Mouse (Mus musculus) A20 (cell line): Measurements from ENCODE around the gene Stk11.

Experiments
- DNase-seq: peaks from one replicate; pipeline ENCODE4 v3.0.0-alpha.2; 2011; ENCODE audit warnings: low read depth, low spot score

The Stk11 gene

GRCm38 (mm10) chr10:80170601-80171021 lies 55.0 kb downstream of the Stk11 start:
- no peak for DNase-seq

GRCm38 (mm10) chr10:80171252-80171651 lies 55.6 kb downstream of the Stk11 start:
- DNase-seq: no peak

- no peak for DNase-seq
Observed at GRCm38 (mm10) chr10:80171760-80172526, 56.3 kb downstream of the Stk11 start.

GRCm38 (mm10) chr10:80172527-80173292 lies 57.1 kb downstream of the Stk11 start, which contains the start of gene 1600002K03Rik:
Gene 1600002K03Rik, plus strand, starts transcription at chr10:80172944.
- DNase-seq: peak; percentile 98

- DNase-seq: no peak
Observed at GRCm38 (mm10) chr10:80173358-80173757, 57.8 kb downstream of the Stk11 start.

GRCm38 (mm10) chr10:80173955-80174640 lies 58.5 kb downstream of the Stk11 start:
- DNase-seq: no peak

- peak; percentile 84 for DNase-seq
Observed at GRCm38 (mm10) chr10:80174705-80175104, 59.1 kb downstream of the Stk11 start.

GRCm38 (mm10) chr10:80175536-80176269 lies 60.1 kb downstream of the Stk11 start:
- DNase-seq: peak; percentile 66

- DNase-seq: no peak
Observed at GRCm38 (mm10) chr10:80176270-80176834, 60.7 kb downstream of the Stk11 start.

- peak; percentile 41 for DNase-seq
Observed at GRCm38 (mm10) chr10:80177441-80178279, 62.1 kb downstream of the Stk11 start.

- peak; percentile 71 for DNase-seq
Observed at GRCm38 (mm10) chr10:80179068-80180051, 63.8 kb downstream of the Stk11 start, which contains the start of gene Efna2. Gene Efna2, plus strand, starts transcription at chr10:80179482.
